Mouse (Mus musculus) G1E (cell line): ENCODE measurements at regions not wholly inside any gene's neighbourhood (a gene's known extent, or its start where the extent isn't known, plus 50 kb on each side); places are given as distances from the start of the nearest gene placed in this dataset.

Experiments used
- ATAC-seq: 2 replicates; pipeline ENCODE4 v1.8.0; 2016; ENCODE audit warnings: mild to moderate bottlenecking; ENCODE audit not compliant: insufficient number of reproducible peaks, poor library complexity, low FRiP score, severe bottlenecking; ENCODE audit errors: extremely low read depth
- DNase-seq: peaks from one replicate; pipeline ENCODE4 v3.0.0; 2012; ENCODE audit warnings: low spot score
- H3K27me3 ChIP-seq: 2 replicates; pipeline ENCODE4 v1.6.1; 2012; ENCODE audit warnings: mild to moderate bottlenecking, low read length, inconsistent platforms; ENCODE audit not compliant: insufficient read depth
- H3K36me3 ChIP-seq: replicated peaks from 2 replicates; pipeline ENCODE3; 2012; ENCODE audit warnings: mild to moderate bottlenecking, inconsistent platforms
- H3K4me1 ChIP-seq: 2 replicates; pipeline ENCODE4 v1.6.1; 2012; ENCODE audit warnings: low read depth, low read length, inconsistent platforms, mixed read lengths; ENCODE audit not compliant: insufficient read depth
- H3K4me3 ChIP-seq: 2 replicates; pipeline ENCODE4 v1.5.1; 2012; ENCODE audit warnings: low read depth, mild to moderate bottlenecking, inconsistent platforms, low read length, moderate library complexity, mixed read lengths
- H3K9me3 ChIP-seq: replicated peaks from 2 replicates; pipeline ENCODE4 v1.6.1; 2012; ENCODE audit warnings: inconsistent platforms
- CTCF ChIP-seq: IDR thresholded peaks from 2 replicates; pipeline ENCODE4 v1.5.1; 2012; ENCODE audit warnings: low read depth, low read length, inconsistent platforms, mixed read lengths
- GATA1 ChIP-seq: IDR thresholded peaks from 2 replicates; pipeline ENCODE4 v1.6.1; 2012; ENCODE audit warnings: borderline replicate concordance, low read length, inconsistent platforms, mixed read lengths
- GATA2 ChIP-seq: IDR thresholded peaks from 2 replicates; pipeline ENCODE4 v1.6.1; 2012; ENCODE audit warnings: low read depth, low read length, inconsistent platforms, borderline replicate concordance
- POLR2AphosphoS5 ChIP-seq: IDR thresholded peaks from 2 replicates; pipeline ENCODE4 v1.6.1; 2012; ENCODE audit warnings: low read depth, low read length, inconsistent platforms; ENCODE audit not compliant: insufficient replicate concordance
- TAL1 ChIP-seq: conservative IDR thresholded peaks from 2 replicates; pipeline ENCODE4 v1.6.1; 2012; ENCODE audit warnings: low read depth, low read length, inconsistent platforms, mixed read lengths

DNA sequence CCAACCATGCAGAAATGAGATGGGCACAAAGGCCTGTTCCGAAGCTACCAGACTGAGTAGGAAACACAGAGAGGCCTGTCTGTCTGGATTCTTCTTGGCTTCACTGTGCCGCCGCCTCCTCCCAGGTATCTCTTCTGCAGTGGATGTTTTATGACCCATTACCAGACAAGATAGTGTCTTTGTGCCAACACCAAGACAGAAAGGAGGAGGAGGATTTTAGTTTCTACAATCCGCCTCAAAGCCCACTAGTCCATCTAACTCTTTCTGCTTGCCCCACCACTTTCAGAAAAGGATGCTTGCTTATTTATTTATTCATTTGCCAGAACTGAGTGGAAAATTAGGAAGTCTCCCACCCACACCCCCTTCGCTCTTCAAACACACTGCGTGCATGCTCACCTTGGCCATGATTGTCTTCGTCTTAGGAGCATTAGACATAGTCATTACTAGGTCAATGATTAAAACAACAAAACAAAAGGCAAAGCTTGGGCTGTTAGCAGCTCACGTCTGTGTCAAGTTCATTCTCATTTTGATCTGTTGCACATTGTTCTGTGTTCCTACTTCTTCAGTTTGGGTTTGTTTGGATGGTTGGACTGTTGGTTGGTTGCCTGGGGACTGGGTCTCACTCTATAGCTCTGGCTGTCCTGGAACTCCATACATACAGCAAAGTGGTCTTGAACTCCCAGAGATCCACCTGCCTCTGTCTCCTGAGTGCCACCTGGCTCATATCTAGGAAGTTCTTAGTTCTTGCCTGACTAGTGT, 61.7 kb upstream of the Cpm start:
- no peaks in the 10 kb centered on the region for H3K4me1 ChIP-seq
- H3K36me3 ChIP-seq, result no peaks in the 10 kb centered on the region
- no peak for DNase-seq
- peaks cover 3% of the 10 kb centered on the region; the same call in 1 of the 2 replicates for H3K9me3 ChIP-seq
- 0 out of 2 replicates have a peak, but pooled peaks cover 3% of the 10 kb centered on the region for H3K27me3 ChIP-seq
- TF ChIP-seq GATA1, result no peak
- TF ChIP-seq TAL1, result no peak
- no peak for TF ChIP-seq POLR2AphosphoS5
- TF ChIP-seq CTCF, result no peak
- TF ChIP-seq GATA2, result no peak
- no peak for ATAC-seq
- H3K4me3 ChIP-seq, result no peak overlapping the region

DNA sequence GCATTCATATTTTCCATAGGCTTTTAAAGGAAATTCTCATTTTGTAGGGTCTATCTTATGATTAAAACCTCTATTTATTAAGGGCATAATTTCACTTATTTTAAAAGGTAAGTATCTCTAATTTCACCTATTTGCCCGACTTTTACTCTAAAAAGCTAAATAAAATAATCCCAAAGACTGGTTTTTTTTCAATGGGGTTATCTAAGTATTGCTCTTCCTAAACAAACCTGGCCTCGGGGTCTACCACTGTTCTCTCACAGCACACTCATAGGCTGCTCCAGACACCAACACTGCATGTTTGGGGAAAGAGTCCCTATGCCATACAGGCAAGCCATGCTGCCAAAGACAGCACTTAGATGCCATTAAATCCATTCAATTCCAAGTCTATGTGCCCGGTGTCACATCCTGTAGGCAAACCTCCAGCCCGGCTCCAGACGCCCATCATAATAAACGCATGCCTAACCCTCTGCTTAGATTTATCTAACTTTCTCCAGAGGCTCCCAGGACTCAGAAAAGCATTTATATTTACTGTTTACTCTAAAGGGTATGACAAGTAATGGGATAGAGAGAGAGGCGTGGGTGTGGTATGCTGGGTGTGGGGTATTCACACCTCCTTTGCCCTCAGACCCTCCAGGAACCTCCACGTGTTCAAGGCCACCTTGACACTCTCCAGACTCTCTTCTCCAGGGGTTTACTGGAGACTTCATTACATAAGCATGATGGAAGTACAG, 62.5 kb upstream of the Cpm start:
- Histone ChIP-seq H3K36me3 (no peaks in the 10 kb centered on the region), H3K9me3 (peaks cover 3% of the 10 kb centered on the region; the same call in 1 of the 2 replicates), H3K4me1 (no peaks in the 10 kb centered on the region), H3K27me3 (0 out of 2 replicates have a peak, but pooled peaks cover 3% of the 10 kb centered on the region), H3K4me3 (no peak overlapping the region)
- ATAC-seq (no peak), DNase-seq (no peak)
- TF ChIP-seq POLR2AphosphoS5, result no peak
- TF ChIP-seq GATA2, result no peak
- TF ChIP-seq CTCF, result no peak
- TF ChIP-seq GATA1, result no peak
- TF ChIP-seq TAL1, result no peak

DNA sequence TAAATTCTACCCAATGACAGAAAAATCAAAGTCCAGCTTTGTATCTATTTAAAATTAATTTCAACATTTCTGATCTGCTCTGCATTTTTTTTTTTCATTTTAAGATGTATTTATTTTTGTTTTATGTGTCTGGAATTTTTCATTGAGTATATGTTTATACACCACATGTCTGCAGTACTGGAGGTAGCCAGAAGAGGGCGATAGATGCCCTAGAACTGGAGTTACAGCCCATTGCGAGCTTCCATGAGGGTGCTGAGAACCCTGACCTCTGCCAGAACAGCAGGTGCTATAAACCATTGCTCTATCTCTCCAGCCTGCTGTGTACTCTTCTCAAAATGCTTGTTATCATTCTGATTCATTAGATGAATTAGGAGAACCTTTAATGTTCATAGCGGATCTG, 63.1 kb upstream of the Cpm start:
- ATAC-seq (no peak), DNase-seq (no peak)
- Histone ChIP-seq H3K9me3 (peaks cover 3% of the 10 kb centered on the region; the same call in 1 of the 2 replicates), H3K36me3 (no peaks in the 10 kb centered on the region), H3K27me3 (no peaks in the 10 kb centered on the region), H3K4me3 (no peak overlapping the region), H3K4me1 (no peaks in the 10 kb centered on the region)
- TF ChIP-seq CTCF (0 out of 2 replicates have a peak, but pooled peaks have one; percentile 12), GATA2 (no peak), POLR2AphosphoS5 (no peak)

DNA sequence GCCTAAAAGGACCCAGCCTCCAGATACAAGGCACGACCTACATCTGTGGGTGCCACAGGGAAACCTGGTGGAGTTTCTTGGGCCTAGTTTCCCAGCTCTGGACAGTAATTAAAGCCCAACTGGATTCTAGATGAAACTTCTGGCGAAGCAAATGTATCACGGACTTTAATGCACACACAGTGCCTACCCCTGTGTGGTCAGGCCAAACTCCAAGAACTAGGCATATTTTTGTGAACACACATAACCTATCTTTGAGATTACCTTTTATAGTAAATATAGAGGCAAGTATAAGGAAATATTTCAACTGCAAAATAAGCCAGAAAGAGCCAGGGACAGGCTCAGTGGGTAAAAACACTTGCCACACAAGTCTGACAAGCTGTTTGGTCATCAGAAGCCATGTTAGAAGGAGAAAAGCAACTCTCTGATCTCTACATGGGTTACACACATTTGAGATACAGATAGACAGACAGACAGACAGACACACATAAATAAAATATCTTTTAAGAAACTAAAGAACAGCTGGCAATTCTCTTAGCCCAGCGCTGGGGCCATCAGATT, 63.7 kb upstream of the Cpm start:
- peaks cover 3% of the 10 kb centered on the region; the same call in 1 of the 2 replicates for H3K9me3 ChIP-seq
- H3K27me3 ChIP-seq, result no peaks in the 10 kb centered on the region
- H3K36me3 ChIP-seq, result no peaks in the 10 kb centered on the region
- no peak for ATAC-seq
- H3K4me1 ChIP-seq, result no peaks in the 10 kb centered on the region
- DNase-seq, result no peak
- H3K4me3 ChIP-seq, result no peak overlapping the region
- no peak for TF ChIP-seq GATA2
- TF ChIP-seq POLR2AphosphoS5, result no peak
- no peak for TF ChIP-seq GATA1
- TF ChIP-seq CTCF, result no peak
- TF ChIP-seq TAL1, result no peak

DNA sequence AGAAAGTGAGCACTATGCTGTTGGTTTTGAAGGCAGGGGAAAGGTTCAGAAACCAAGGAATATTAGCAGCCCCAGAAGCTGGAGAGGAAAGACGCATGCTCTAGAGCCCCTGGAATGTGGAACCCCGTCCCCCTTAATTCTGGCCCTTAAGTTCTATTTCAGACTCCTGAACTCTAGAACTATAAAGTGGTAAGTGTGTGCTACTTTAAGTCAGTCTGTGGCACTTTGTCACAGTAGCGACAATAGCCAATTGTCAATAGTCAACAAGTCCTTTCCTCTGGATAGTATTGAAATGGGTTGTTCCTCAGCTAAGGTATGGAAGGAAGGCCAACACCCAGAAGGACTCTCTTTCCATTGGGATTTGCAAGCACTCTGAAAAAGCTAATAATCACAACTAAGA, 64.2 kb upstream of the Cpm start:
- no peaks in the 10 kb centered on the region for H3K4me1 ChIP-seq
- H3K4me3 ChIP-seq, result no peak overlapping the region
- H3K9me3 ChIP-seq, result peaks cover 3% of the 10 kb centered on the region; the same call in 1 of the 2 replicates
- ATAC-seq (no peak), DNase-seq (no peak)
- no peak for TF ChIP-seq GATA2
- TF ChIP-seq CTCF, result no peak
- no peak for TF ChIP-seq TAL1
- TF ChIP-seq POLR2AphosphoS5, result no peak
- no peak for TF ChIP-seq GATA1
- H3K27me3 ChIP-seq, result no peaks in the 10 kb centered on the region
- no peaks in the 10 kb centered on the region for H3K36me3 ChIP-seq

DNA sequence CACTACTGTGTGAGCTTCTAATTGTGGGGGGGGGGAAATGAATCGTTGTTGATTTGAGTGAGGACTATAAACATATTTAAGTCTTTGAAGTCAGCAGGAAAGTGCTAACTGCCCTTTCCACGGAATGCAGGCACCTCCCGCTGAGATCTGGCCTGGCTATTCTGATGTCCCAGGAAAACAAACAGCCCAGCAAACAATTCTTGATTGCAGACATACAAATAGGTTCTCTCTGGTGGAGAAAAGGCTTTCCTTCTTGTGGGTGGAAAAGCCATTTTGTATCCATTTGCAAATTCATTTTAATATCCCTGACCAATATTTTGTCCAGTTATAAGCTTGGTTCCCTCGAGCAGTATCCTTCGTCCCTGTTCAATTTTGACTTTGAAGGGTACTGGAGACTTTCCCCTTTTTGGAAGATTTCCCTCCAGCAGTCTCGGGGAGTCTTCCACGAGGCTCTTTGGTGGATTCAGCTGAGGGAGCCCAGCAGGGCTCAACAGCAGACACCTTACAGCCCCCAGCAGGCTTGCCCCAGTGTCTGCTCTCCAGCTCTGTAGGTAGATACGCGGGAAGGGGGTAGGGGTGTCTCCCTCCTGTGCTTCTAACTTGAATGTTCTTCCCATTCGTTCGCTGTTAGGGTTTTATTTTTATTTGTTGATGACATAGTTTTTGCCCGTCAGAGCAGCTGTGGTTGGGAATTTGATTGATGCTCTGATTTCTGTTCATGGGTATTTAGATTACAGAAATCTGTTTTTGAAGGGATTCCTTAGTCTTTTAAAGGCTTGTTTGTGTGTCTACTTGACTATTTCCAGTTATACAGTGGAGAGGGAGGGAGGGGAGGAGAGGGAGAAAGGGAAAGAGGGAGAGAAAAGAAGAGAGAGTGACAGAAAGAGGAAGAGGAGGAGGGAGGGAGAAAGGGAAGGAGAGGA, 64.9 kb upstream of the Cpm start:
- no peak for DNase-seq
- TF ChIP-seq TAL1, result no peak
- no peak for TF ChIP-seq CTCF
- Histone ChIP-seq H3K27me3 (no peaks in the 10 kb centered on the region), H3K36me3 (no peaks in the 10 kb centered on the region), H3K4me1 (no peaks in the 10 kb centered on the region), H3K4me3 (no peak overlapping the region), H3K9me3 (peaks cover 3% of the 10 kb centered on the region; the same call in 1 of the 2 replicates)
- ATAC-seq, result no peak
